Mouse (Mus musculus) small intestine, adult 2 months (tissue): ENCODE data around the gene Pi4k2a.

Experiments
- CTCF ChIP-seq: fragments of 200-500 bp; IDR thresholded peaks from 2 replicates; pipeline ENCODE4 v1.5.1; 2012; ENCODE audit warnings: low read depth, mild to moderate bottlenecking, control low read depth, inconsistent platforms, low read length, moderate library complexity, mixed read lengths; ENCODE audit not compliant: insufficient replicate concordance, insufficient read length; ENCODE audit errors: extremely low read depth
- POLR2A ChIP-seq: fragments of 200-500 bp; IDR thresholded peaks from 2 replicates; pipeline ENCODE4 v1.6.1; 2012; ENCODE audit warnings: low read depth, mild to moderate bottlenecking, control low read depth, inconsistent platforms, low read length, moderate library complexity

- no peak for TF ChIP-seq POLR2A
- TF ChIP-seq CTCF = no peak
Observed at GRCm38 (mm10) chr19:42158246-42159017, 68.2 kb downstream of the Pi4k2a start.
